Mouse (Mus musculus) cerebellum, adult 11 months (tissue): ENCODE measurements around the gene Tmem38b.
"Not testable (repeated sequence)": the region's sequence is repeated elsewhere in the genome, so short reads cannot be mapped to it uniquely, and the experiment has no call there.

Experiments
- DNase-seq: peaks from one replicate; pipeline ENCODE4 v3.0.0; 2022

The Tmem38b gene

GRCm38 (mm10) chr4:53825821-53826605, at the start of gene Tmem38b:
Tmem38b (plus strand) TSS chr4:53826045.
- DNase-seq, result peak; percentile 66

- DNase-seq, result no peak
These were observed 44.4 kb upstream of the Tmem38b start for GRCm38 (mm10) chr4:53781396-53781795.

- DNase-seq, result no peak
These were observed 43.4 kb upstream of the Tmem38b start for GRCm38 (mm10) chr4:53782216-53783070.

DNA sequence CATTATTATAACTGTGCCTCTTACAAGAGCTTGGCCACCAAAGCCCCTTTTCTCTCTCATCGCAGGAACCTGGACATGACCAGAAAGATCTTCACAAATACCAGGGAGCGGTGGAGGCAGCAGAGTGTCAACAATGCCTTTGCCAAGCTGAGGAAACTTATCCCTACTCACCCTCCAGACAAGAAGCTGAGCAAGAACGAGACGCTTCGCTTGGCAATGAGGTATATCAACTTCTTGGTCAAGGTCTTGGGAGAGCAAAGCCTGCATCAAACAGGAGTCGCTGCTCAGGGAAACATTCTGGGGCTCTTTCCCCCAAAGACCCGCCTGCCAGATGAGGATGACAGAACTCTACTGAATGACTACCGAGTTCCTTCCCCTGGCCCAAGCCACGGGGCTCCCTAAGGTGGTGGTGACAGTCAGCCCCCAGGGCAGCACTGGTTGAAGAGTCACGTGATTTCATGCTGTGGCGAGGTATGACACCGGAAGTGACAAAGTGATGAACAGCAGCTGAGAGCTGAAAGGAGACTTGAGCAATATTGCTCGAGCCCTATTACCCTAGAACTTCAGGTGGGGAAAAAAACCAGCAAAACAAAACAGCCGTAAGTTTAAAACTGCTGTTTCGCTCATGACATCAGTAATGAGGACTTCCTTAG, 40.0 kb upstream of the Tmem38b start:
- DNase-seq, result no peak

DNA sequence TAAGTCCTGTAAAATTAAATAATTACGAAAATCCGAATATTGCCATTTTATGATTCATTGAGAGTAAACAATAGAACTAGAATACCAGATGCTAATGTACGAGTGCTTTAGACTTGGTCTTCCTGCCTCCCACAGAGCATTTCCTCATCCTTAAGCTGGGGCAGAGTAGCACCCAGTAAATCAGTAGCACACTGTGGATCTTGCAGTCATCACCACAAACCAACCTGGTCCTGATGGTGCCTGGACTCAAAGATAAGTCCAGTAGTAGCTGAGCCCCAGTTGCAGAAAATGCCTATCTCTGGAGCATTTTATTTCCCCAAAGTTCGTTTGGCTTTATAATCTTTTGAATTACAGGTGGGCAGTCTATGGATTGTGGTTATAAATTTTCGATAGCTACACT, 39.0 kb upstream of the Tmem38b start:
- no peak for DNase-seq

DNA sequence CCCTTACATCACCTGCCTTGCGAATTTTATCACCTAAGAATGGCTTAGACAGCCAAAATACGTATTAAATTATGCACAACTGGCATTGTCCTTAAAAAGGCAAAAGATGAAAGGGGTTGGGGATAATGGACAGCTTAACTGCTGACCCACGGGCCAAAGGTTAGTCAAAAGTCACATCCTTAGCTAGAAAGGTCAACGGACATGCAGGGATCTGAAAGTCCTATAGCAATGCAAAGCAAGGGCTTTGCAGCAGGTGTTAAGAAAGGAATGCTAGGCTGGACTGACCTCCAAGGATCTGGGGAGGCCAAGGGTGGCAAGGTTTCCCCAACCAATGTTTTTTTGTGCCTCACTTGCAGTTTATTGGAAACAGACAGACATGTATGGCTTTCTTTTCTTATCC, 36.5 kb upstream of the Tmem38b start:
- DNase-seq, result no peak

- no peak for DNase-seq
These were observed 31.4 kb upstream of the Tmem38b start for GRCm38 (mm10) chr4:53794257-53794966.

DNA sequence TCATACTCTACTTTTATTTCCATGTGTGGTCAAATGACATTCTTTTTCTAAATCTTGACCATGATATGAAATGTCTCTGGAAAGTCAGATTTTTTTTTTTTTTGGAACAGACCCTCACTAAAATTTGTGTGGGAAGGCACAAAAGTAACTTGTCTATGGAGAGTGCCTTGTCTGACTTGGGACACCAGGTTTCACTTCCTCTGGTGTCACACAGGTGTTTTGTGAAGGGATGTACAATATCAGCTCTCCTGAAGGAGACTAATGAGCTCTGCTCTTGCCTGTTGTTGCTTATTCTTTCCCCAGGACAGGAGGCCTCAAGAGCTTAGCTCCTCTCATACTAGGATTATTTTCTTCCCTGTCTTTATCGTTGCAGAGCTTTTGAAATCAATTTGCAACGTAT, 30.8 kb upstream of the Tmem38b start:
- no peak for DNase-seq

DNA sequence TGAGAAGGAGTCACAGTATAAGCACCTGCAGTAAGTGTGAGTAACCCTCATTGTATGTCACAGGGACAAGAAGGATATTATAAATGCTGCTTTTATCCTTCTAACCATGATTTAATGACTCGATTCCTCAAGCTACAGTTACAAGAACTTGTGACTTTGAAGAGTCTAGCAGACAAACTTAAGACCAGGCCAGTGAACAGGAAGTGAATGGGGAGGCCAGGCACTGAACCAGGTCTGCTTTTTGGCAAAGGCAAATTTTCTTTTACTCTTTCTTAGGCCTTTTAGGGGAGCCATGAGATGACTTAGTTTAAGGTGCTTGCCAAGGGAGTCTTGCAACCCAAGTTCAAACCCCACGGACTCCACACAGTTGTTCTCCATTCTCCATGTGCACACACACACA, 30.1 kb upstream of the Tmem38b start:
- no peak for DNase-seq

- no peak for DNase-seq
These were observed 28.7 kb upstream of the Tmem38b start for GRCm38 (mm10) chr4:53796865-53797772.

GRCm38 (mm10) chr4:53798896-53799676, 26.8 kb upstream of the Tmem38b start:
- no peak for DNase-seq

DNA sequence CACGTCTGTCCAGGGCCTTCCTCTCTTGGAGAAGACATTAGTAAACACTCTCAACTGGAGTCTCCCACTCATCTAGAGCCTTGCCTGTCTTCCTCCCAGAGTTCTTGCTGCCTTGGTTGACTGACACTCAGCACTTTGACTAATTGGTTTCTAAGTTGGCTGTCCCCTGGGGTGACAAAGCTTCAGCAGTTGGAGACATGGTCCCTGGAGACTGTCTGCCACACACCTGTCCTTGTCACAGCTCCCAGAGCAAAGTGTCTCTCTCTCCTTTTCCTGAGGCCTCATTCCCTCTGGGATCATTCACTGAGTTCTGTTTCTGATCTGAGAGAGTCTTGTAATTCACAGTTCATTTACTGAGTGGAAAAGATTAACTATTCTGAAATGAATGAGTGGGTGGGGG, 26.1 kb upstream of the Tmem38b start:
- no peak for DNase-seq

- not testable (repeated sequence) for DNase-seq
These were observed 22.2 kb upstream of the Tmem38b start for GRCm38 (mm10) chr4:53803674-53804073.

DNA sequence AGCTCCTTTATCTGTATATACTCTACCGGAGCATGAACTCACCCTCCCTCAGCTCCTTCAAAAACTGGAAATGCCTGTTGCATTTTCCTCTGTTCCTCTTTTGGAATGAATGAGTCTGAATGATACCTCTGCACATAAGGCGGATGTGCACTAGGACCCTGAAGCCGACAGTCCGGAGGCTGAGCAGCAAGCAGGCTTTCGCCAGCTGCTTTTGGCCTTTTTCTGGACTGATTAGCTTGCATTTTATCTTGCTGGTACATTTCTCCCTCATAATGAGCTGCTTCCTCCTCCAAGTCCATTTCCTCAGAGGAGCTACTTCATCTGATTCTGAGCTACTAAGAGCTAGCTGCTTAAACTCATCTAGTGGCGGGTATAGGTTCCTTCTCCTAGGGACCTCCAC, 19.4 kb upstream of the Tmem38b start:
- DNase-seq, result not testable (repeated sequence)

DNA sequence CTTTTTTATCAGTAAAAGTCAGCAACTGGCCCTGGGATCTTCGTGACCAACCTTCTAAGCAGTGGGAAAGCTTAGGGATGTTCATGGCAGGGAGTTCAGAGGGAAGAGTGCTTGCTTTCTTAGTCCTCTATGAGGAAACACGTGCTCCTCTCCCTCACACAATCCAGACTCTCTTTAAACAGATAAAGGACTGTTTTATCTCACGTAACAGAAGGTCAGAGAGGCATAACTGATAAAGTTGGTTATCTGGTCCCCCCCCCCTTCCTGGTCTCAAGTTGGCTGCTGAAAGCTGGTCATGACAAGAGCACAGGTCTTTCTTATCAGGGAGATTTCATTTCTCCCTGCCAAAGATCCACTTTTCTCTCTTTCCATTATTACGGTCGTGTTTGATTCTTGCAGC, 7.5 kb upstream of the Tmem38b start:
- no peak for DNase-seq

GRCm38 (mm10) chr4:53823697-53824096, 2.1 kb upstream of the Tmem38b start:
- DNase-seq, result no peak

- no peak for DNase-seq
These were observed 1.0 kb upstream of the Tmem38b start for GRCm38 (mm10) chr4:53824831-53825230.

- DNase-seq, result no peak
These were observed 900 bp downstream of the Tmem38b start for GRCm38 (mm10) chr4:53826641-53827248.

GRCm38 (mm10) chr4:53827869-53828268, 2.0 kb downstream of the Tmem38b start:
- DNase-seq, result no peak

DNA sequence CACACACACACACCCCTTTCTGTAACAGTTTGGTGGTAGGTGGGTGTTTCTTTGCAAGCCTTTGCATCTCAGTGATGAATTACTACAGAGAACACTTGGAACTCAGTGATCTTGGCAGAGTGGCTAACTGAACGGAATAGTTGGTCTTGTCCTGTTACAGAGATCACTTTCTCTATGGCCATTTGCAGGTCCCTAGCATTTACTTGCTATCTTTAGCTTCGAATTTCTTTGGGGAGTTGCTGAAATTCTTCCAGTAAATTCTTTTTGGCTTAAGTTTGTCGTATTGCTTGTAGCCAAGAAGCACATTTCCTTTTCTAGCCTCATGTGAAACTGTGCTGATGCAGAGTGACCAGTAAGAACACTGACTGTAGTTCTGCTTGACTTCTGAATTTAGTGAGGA, 3.1 kb downstream of the Tmem38b start:
- DNase-seq, result no peak

- no peak for DNase-seq
These were observed 4.2 kb downstream of the Tmem38b start for GRCm38 (mm10) chr4:53830016-53830415.
